Mouse (Mus musculus): Measurements from ENCODE around the gene Nucb1.
"Not testable (repeated sequence)": the region's sequence is repeated elsewhere in the genome, so short reads cannot be mapped to it uniquely, and the experiment has no call there.

Gene Nucb1

GRCm38 (mm10) chr7:45509912-45510787 is at the start of gene Nucb1:
TSS of gene Nucb1 (minus strand) at chr7:45510406.
- DNase-seq, result peak; percentile 94

GRCm38 (mm10) chr7:45558907-45559306 is 48.7 kb upstream of the Nucb1 start:
- DNase-seq, result no peak

- peak; percentile 83 for DNase-seq
These were observed 45.6 kb upstream of the Nucb1 start for GRCm38 (mm10) chr7:45555787-45556186.

- DNase-seq, result no peak
These were observed 44.5 kb upstream of the Nucb1 start, which contains the start of gene Hsd17b14 for GRCm38 (mm10) chr7:45554744-45555143. TSS of gene Hsd17b14 (plus strand) at chr7:45554893.

GRCm38 (mm10) chr7:45553990-45554389 is 43.8 kb upstream of the Nucb1 start:
- DNase-seq, result no peak

GRCm38 (mm10) chr7:45553519-45553918 is 43.3 kb upstream of the Nucb1 start:
- no peak for DNase-seq

- no peak for DNase-seq
These were observed 41.3 kb upstream of the Nucb1 start for GRCm38 (mm10) chr7:45551512-45551883.

- no peak for DNase-seq
These were observed 40.8 kb upstream of the Nucb1 start for GRCm38 (mm10) chr7:45550821-45551511.

- DNase-seq, result no peak
These were observed 39.6 kb upstream of the Nucb1 start for GRCm38 (mm10) chr7:45549641-45550436.

GRCm38 (mm10) chr7:45544525-45544924 is 34.3 kb upstream of the Nucb1 start:
- DNase-seq, result no peak

GRCm38 (mm10) chr7:45540213-45540612 is 30.0 kb upstream of the Nucb1 start:
- no peak for DNase-seq

GRCm38 (mm10) chr7:45539095-45539494 is 28.9 kb upstream of the Nucb1 start:
- DNase-seq, result no peak

GRCm38 (mm10) chr7:45538163-45539041 is 28.2 kb upstream of the Nucb1 start:
- DNase-seq, result no peak

GRCm38 (mm10) chr7:45537602-45538001 is 27.4 kb upstream of the Nucb1 start:
- DNase-seq, result no peak

GRCm38 (mm10) chr7:45535676-45536075 is 25.5 kb upstream of the Nucb1 start:
- DNase-seq, result no peak

GRCm38 (mm10) chr7:45530643-45531042 is 20.4 kb upstream of the Nucb1 start:
- no peak for DNase-seq

- DNase-seq, result no peak
These were observed 19.3 kb upstream of the Nucb1 start for GRCm38 (mm10) chr7:45529461-45529860.

- DNase-seq, result not testable (repeated sequence)
These were observed 17.0 kb upstream of the Nucb1 start for GRCm38 (mm10) chr7:45527169-45527568.

- peak; percentile 36 for DNase-seq
These were observed 16.4 kb upstream of the Nucb1 start for GRCm38 (mm10) chr7:45526474-45527120.

- DNase-seq, result peak; percentile 97
These were observed 15.7 kb upstream of the Nucb1 start, which contains the start of the genes Ppp1r15a and Plekha4 for GRCm38 (mm10) chr7:45525809-45526473. TSS of gene Ppp1r15a (minus strand) at chr7:45526268. TSS of gene Plekha4 (plus strand) at chr7:45526330.

Data from thymus, postnatal 25 days (tissue).